Mouse (Mus musculus) liver (tissue): ENCODE measurements around the gene Ppp1r1c.
"Not testable (repeated sequence)": the region's sequence is repeated elsewhere in the genome, so short reads cannot be mapped to it uniquely, and the experiment has no call there.

Experiments used
- DNase-seq: peaks from one replicate; pipeline ENCODE4 v3.0.0-alpha.2; 2020; ENCODE audit warnings: mixed read lengths

The Ppp1r1c gene

GRCm38 (mm10) chr2:79751685-79752084 is 44.1 kb downstream of the Ppp1r1c start:
- DNase-seq, result peak; percentile 17

- no peak for DNase-seq
Measured at GRCm38 (mm10) chr2:79760018-79760417, 52.4 kb downstream of the Ppp1r1c start.

DNA sequence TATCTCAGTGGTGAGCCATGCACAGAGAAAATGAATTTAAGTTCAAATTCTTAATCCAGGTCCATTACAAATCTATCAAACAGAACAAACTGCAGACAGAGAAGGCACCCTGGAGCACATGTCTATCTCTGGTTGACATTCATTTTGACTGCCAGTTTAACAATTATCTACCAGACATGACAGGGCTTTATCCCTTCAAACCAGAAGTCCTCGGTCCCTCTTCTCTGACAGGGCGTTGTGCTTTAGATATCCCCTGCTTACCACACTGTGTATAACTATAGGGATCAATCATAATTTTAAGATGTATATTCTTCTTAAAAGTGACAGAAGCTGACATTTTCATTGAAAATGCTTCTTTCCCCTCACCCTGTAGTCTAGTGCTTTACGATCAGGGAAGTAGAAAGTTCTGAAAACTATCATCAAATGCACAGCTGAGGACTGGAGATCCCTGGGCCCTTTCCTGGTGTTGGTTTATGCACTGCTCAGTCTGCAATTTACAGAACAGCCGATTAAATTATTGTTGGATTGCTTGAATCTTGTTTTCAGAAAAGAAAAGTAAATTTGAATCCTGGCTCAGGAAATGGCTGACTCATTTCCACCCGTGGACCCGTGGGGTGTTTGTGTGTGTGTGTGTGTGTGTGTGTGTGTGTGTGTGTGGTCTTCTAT is 55.3 kb downstream of the Ppp1r1c start:
- DNase-seq, result peak; percentile 41

- DNase-seq, result no peak
Measured at GRCm38 (mm10) chr2:79765032-79765431, 57.5 kb downstream of the Ppp1r1c start.

DNA sequence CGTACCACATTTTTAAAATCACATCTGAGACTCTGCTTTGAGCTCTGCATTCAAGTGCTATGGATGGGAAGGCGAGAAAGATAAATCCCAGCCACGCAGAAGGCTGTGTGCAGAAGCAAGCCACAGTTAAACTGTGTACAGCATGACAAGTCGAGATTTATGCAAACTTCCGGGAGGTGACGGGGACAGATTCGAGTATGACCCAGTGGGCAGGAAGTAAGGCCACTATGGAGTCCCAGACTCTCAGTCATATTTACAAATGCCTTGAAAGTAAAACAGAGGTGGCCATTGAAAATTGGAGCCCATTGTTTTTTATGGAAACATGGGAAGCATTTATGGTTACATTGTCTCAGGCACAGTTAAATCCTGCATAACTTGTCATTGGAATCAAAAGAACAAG is 58.1 kb downstream of the Ppp1r1c start:
- no peak for DNase-seq

DNA sequence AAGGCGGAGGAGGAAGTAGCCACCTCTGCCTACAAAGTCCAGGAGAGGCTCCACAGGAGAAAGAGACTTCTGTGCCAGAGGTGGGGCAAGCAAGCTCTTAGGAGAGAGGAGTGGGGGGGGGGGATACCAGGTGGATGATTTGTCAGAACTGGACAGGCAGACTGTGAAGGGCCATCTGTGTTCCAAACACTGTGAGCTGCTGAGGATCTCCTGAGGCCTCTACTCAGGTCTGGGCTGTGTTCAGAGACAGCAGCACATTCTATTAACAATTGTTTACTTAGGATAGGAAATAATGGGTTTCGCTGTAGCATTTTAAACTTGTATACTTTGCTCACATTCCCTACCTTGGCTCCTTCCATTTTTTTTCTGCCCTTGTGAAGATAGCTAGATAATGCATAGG is 61.0 kb downstream of the Ppp1r1c start:
- DNase-seq, result no peak

GRCm38 (mm10) chr2:79770307-79770706 is 62.7 kb downstream of the Ppp1r1c start:
- DNase-seq, result no peak

DNA sequence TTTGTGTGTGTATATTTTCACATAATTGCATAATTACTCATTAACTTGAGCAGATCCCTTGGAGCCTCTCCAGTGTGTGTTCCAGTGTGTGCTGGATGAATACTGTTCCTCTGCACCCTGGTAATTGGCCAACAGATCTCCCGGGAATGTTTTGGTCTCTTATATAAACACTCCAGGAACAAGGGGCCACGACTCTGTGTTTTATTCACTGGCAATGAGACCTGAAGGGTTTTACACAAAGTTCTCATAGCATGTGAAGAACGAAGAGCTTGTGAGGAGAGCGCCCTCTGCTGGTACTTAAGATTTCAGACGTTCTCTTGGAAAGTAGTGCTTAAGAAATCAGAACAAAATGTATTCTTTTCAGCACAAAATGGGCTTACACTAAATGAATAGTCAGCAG is 66.8 kb downstream of the Ppp1r1c start:
- DNase-seq, result peak; percentile 52

DNA sequence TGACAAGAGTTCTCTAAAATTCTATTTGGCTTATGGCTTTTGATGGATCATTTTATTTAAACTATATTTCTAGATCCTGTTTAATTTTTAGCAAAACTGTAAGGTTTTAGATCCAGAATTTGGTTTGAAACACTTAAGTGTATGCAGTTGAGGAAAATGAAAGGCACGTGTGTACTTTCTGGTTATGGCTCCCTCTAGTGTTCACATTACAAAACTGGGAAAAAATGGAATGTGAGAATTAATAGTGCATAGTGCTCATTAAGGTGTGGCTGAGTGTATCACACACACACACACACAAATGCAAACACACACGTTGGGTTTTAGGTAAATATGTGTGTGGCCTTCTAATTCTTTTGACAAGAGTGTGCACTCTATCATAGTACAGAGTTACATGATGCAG is 70.2 kb downstream of the Ppp1r1c start:
- DNase-seq, result no peak

DNA sequence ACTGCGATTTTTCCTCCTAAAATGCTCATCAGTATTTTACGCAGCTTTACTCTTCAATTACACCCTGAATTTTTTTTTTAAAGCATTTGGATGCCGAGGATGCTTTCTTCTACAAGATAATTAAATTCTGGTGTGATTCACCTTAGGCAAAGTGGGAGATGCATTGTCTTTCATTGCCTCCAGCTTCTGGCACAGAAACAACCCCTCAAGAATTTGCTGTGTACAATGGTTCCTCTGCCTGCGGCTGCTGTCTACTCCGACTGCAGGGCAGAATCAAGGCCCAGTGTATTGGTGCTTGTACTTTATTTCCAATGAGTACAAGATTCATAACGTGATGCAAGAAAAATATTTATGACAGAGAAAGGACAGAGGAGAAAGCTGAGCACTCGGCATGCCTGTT is 73.2 kb downstream of the Ppp1r1c start:
- DNase-seq, result no peak

DNA sequence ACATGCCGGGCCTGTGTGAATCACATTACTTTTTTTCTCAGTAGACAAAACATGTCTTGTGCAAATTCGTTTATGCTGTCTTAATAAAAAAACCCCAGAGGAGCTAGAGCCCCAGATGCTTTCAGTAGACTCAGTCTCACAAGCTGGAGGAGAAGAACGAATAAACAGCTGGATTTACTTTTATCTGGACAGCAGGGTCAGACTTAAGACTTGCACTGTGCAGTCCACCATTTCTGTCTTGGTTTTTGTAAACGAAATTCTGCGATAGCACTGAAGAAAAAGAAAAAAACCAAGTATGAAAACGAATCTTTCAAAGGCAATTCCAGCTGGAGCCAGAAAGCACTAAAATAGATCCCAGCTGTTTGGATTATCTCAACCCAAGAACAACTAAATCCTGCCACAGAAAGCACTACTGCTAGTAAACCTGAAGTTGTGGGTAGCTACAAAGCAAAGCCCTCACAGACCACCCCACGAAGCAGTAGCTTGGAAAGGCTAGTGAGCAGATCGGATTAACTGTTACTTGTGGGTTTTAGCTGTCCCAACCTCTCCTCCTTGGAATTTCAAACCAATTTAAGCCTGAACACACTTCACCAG is 78.1 kb downstream of the Ppp1r1c start:
- DNase-seq, result no peak

GRCm38 (mm10) chr2:79786467-79786866 is 78.9 kb downstream of the Ppp1r1c start:
- DNase-seq, result no peak

DNA sequence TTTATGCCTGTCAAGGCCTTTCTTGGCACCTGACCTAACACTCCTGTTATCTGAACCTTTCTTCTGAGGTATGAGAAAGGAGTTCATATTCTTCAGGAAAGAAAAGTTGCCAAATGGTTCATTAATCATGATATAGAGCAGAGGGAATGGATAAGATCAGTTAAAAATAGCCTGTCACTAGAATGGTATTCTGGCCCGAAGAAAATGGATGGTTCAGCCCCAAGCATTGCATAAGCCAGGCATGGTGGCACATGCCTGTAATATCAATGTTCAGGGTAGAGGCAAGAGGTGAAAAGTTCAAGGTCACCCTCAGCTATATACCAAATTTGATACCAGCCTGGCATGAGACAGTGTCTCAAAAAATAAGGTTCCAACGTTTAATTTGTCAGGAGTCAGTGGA is 85.6 kb downstream of the Ppp1r1c start:
- no peak for DNase-seq

- no peak for DNase-seq
Measured at GRCm38 (mm10) chr2:79797444-79797843, 89.9 kb downstream of the Ppp1r1c start.

DNA sequence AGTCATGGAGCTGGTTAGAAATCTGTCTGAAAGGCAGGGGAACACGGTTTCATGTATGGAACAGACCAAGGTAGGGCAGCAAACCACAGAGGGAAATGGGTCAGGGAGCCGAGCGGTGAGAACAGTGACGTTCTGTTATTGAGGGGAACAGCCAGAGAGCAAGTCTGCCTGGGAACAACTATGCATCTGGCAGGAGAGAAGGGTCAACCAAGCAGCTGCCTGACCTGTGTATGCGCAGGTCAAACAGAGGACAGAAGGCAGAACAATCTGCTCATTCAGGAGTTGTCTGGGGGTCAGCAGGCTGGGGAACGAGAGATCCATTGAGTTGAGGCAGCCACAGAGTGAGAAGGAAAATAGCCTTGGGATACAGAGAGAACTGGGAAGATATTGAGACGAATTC is 91.0 kb downstream of the Ppp1r1c start:
- DNase-seq, result no peak

DNA sequence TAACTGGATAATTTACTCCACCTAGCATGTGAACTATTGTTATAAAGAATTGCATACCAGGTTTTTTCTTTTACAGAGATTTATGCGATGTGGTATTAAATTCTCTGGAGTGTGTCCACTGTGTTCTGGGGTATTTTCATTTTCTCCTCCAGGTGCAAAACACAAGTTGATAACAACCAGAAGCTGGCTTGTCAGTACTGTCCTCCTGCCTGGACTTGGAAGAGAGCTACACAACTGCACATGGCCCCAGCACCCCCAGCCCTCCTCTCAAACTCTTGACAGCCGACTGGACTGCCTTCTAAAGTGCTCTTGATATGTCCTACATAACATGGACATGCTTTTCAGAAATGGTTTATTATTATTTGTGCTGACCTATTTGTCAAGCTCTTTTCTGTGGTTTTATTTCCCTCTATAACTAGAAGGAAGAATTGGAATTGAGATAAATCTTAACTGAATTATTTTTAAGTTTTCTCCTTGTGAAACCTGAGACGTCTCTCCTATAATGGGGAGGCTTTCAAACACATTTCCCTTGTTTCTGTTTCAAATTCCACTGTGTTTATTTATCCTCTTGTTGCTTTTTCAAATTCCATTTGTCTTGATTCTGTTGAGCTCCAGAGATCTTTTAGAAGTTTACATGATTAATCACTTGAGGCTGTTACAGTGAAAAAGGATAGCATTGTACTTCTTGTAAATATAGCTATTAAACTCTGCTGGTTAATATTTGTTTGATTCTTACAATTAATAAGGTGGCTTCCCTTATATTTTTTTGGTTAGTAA is 108.3 kb downstream of the Ppp1r1c start:
- no peak for DNase-seq

DNA sequence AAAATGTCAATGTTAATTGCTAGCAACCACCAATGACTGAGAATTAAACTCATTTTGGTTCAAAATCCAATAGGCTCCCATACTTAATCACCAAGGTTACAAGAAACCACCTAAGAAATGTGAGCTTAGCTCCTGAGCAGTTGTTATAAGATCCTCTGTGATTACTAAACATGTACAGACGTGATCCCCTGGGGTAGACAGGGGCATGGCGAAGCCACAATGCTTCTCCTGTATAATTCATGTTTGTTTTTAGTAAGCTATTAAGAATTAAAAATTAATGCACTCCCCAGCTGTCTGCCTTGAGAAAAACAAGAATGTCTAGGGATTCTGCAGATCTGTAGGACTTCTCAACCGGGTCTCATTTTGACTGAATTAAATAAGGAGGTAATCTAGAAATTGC is 112.0 kb downstream of the Ppp1r1c start:
- DNase-seq, result no peak

- no peak for DNase-seq
Measured at GRCm38 (mm10) chr2:79825853-79826252, 118.3 kb downstream of the Ppp1r1c start.

DNA sequence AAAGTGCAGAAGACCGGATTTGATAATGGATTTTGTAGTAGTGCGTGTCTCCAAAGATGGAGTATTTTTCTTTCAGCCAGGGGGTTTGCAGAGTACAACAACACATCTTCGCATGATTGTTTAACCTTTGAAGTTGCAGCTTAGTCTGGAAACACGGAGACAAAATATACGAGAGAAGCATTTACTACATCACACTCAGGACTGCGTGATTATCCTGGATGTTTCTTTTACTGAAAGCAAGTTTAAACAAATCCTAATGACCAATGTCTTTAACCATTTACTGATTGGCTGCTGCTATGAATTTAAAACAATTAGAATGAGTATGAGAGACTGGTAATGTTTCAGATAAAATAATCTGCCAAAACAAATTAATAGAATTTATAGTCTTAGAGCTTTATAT is 131.5 kb downstream of the Ppp1r1c start:
- no peak for DNase-seq

DNA sequence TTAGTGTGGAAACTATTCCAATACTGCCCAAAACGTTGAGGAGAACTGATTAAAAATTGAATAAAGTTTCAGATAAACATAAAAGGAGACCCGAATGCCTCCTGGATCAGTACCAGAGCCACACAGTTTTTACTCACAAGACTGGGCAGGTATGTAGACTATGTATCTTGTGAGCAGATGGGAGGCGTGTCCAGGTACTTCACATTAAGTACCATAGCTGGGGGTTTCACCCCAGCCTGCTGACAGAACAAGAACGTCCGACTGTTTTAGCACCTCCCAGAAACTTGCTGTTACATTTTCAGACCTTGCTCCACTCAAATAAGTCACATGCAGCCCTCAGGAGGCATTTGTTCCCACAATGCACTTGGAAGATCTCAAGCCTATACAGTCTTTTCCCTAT is 131.9 kb downstream of the Ppp1r1c start:
- DNase-seq, result no peak

GRCm38 (mm10) chr2:79847396-79847795 is 139.8 kb downstream of the Ppp1r1c start:
- DNase-seq, result not testable (repeated sequence)

- no peak for DNase-seq
Measured at GRCm38 (mm10) chr2:79856874-79857273, 149.3 kb downstream of the Ppp1r1c start.

DNA sequence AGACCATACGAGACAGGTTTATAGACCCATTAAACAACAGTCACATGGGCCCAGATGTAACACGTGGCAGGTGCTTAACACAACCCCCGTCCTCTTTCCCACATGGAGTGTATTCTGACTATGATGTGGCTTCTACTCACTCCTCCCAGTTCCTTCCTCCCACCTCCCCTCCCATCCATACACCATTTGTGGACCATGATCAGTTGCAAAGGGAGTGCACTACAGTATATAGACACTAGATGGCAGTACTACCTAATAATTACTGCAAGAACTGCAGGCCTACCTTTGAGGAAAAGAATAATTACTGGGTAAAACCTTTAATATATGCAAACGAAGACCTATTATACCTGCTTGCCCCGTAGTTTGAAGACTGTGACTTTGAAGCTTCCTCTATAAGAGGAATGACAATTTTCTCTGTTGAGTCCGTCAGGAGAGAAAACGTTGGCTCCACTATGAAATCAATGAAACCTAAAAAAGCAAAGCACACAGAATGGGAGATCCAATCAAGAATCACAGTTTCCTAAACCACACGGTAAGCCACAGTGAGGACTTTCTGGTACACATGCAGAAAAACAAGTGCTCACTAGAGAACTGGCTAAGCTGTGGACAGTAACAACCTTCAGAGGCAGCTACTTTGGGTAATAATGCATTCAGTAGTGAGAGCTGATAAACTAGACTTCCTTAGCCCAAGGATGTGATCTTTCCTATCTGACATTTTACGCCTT is 157.9 kb downstream of the Ppp1r1c start:
- no peak for DNase-seq
